Mouse (Mus musculus) ovary, postnatal 36 days (tissue): ENCODE results near the gene Thap12.

Experiments used
- DNase-seq: peaks from one replicate; pipeline ENCODE4 v3.0.0; 2022; ENCODE audit warnings: low spot score, mixed read lengths

Gene Thap12

DNA sequence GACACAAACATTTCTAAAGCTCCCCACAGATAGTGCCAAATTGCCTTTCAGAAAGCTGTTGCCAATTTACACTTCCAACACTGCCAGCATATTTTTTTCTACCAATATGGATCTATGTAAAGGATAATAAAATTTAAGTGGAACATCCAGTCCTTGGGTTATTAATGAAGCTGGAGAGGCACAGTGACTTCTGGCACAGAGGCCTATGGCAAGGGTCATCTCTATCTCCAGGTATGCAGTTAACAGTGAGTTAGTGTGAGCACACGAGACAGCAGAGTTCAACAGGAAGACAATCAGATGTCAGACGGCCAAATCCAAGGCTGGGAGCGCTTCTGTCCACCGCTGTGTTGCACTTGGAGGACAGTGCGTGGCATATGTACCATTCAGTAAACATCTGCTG lies 4.9 kb upstream of the Thap12 start:
- DNase-seq = no peak

- DNase-seq = no peak
These were observed 4.3 kb upstream of the Thap12 start for GRCm38 (mm10) chr7:98698590-98698989.

GRCm38 (mm10) chr7:98701771-98702170 lies 1.1 kb upstream of the Thap12 start:
- DNase-seq = no peak

GRCm38 (mm10) chr7:98703365-98703881 lies 520 bp downstream of the Thap12 start:
- no peak for DNase-seq

- DNase-seq = no peak
These were observed 1.4 kb downstream of the Thap12 start for GRCm38 (mm10) chr7:98704276-98704675.

- no peak for DNase-seq
These were observed 10.8 kb downstream of the Thap12 start for GRCm38 (mm10) chr7:98713661-98714060.

DNA sequence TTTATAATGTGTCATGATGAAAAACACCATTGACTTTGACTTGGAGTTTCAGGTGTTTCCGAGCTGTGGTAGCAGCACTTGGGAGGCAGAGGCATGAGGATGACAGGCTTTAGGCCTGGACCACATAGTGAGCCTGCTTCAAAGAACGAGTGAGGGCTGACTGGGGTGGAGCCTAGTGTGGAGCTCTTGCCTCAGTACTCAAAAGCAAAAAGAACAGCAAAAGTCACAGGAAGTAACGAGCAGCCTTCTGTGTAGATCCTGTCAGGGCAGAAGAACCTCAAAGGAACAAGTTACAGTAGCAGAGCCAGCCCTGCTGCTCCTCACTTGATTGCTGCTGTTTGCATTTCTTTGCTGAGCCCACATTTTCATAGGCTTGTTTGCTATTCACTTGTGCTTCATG lies 14.5 kb downstream of the Thap12 start:
- DNase-seq = no peak

DNA sequence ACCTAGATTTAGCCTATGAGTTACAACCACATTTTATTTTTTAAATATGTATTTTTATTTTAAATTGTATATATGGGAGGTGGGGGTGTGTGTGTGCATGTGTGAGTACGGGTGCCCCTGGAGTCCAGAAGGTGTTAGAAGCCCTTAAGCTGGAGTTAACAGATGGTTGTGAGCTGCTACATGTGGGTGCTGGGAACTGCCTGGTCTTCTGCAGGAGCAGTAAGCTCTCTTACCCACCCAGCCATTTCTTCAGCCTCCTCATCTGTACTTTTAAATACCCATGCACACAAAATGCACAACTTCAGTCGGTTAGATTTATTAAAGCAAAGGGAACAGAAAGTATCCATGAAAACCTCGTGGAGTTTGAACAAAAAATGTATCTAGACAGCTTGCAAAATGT lies 16.9 kb downstream of the Thap12 start:
- DNase-seq = no peak

GRCm38 (mm10) chr7:98720731-98721130 lies 17.8 kb downstream of the Thap12 start:
- no peak for DNase-seq

DNA sequence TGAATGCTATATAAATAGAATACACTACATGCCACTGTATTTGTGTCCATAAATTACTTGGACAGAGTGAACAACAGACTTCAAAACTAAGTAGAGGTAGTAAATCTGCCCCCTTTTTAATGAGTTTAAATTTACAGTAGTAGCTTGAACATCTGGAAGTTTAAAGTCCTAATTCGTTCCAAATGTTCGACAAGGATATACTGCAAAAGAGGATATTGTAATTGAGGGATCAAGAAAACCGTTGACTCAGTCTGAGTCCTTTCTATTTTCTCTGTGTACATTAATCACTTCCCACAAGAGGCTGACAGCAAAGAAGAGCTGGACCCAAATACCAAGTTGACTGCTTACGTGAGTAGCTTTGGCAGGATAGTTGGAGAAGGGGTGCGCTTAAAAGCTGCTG lies 18.3 kb downstream of the Thap12 start:
- DNase-seq = no peak

GRCm38 (mm10) chr7:98721623-98722022 lies 18.7 kb downstream of the Thap12 start:
- no peak for DNase-seq

DNA sequence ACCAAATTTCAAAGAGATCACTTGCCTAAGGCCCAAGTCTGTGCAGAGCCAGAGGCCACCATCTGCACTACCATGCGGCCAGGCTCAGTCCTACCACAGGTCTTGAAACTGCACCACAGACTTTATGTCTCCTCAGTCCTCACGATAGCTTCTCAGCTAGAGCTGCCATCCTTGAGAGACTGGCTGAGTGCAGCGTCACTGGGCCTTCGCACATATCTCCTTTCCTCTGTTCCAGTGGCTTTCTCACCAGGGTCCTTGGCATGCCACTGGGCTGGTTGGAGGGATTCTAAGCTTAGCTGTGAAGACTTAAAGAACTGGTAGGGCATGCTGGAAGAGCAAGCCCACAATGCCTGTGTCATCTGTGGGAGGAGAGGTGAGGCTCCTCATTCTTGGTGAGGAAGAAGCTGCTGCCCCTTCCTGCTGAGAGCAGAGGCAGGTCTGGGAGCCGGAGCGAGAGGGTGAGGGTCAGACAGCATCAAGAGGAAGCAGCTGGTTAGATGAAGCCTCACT lies 22.8 kb downstream of the Thap12 start:
- no peak for DNase-seq

DNA sequence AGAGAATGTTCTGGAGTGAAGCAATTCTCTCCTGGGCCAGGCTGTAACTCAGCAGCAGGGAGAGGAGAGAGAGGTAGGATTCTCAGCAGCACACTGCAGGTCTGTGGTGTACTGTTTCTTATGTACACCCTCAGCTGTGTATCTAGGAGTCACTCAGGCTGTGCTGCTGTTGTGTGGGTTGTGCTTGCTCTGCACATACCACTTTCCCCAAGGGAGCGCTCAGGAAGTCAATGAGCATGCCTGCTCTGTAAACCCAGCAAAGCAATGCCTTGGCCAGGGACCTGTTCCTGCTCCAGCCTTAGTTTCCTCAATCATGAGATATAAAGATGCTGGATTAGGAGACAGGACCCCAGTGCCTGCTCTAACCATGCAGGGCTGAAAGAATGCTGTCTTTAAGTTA lies 25.1 kb downstream of the Thap12 start:
- no peak for DNase-seq

DNA sequence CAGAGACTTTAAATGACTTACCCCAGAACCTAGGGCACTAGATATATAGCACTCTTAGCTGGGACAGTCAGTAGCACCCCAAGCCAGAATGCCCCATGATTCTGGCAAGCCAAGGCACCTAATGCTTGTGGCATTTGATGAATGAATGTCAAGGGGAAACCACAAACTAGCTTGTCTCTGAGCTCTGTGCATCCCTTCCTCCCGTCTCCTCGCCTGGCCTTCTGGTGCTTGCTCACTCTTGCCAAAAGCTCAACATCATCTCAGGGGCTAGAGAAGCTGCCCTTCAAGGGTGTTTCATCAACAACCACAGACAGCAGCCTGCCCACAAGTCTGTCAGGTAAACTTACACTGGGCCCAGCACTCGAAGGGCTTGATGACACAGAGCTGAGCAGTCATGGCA lies 25.6 kb downstream of the Thap12 start:
- DNase-seq = no peak

DNA sequence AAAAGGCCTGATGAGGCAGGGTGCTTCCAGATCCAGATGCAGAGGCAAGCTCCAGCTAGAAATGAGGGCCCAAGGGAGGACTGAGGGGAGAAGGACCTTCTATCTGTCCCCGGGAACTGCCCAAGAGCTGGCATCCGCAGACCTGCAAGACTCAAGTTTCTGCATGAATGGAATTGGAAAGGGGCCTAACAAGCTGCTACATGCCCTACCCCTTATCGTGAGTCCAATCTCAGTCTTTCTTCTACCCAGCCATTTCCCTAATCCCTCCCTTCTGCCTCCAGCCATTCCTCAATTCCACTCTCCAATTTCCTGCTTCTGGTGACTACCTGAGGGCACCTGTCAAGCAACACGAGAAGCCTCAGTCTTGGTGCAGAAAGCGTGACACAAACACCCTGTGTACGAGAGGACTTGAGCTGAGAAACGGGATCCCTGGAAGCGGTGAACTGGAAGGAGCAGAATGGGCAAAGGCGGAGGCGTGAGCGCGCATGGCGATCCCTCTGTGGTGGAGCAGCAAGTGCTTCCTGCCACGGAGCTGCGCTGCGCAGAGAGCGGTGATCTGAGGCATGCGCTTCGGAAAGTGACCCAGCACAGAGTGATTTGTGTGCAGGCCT lies 26.9 kb downstream of the Thap12 start:
- DNase-seq = no peak

GRCm38 (mm10) chr7:98733958-98734357 lies 31.1 kb downstream of the Thap12 start:
- DNase-seq = no peak

DNA sequence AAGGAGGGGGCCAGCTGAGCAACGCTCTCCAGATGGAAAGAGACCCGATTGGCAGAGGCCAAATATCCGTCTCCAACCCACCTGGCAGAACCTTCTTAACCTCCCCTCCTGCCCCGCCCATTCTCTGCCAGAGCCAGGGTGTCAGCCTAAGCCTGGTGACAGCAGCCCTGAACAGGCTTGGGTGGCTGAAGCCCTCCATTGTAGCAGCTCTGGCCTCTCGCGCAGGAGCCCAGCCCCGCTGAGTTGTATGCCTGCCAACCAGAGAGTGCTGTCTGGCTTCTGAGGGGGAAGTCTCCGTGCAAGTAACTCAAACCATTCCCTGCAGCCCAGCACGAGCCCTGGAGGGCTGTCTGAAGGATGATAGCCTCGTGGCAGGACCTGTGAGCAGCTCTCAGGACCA lies 32.0 kb downstream of the Thap12 start:
- DNase-seq = no peak

GRCm38 (mm10) chr7:98736780-98737550 lies 34.1 kb downstream of the Thap12 start:
- DNase-seq = no peak

DNA sequence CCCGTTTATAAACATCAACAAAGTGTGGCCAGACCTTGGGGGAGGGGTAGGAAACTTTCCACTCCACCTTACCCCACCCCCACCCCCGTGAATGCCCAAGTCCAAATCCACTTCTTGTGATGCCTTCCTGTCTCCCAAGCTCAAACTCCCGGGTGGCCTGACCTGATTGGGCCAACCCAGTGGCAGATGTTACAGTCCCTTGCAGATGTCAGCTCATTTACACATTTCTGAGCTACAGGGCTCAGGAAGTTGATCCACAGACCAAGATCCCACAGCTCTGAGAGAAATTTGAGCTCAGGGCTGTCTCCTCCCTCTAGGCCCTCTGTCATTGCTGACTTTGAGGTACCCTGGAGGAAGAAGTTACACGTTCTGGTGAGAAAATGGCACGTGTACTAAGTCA lies 37.5 kb downstream of the Thap12 start:
- DNase-seq = no peak

- DNase-seq = peak; percentile 51
These were observed 40.4 kb downstream of the Thap12 start for GRCm38 (mm10) chr7:98743312-98743711.

DNA sequence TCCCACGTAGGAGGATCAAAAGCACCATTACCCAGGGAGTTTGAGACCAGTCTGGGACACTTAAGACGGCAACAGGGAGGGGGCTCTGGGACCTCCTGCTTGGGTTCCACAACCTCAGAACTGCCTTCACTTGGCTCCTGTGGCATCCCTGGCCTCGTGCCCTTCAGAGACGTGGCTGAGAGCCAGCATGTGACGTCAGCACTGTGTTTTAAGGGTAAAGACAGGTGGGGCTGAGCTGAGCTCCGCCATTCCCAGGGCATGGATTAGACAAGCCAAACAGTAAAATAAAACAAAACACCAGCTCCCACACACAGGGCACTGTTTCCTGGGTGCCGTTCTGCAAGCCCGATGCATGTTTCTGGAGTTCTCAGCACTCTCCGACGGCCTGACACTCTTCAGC lies 47.5 kb downstream of the Thap12 start:
- peak; percentile 29 for DNase-seq

DNA sequence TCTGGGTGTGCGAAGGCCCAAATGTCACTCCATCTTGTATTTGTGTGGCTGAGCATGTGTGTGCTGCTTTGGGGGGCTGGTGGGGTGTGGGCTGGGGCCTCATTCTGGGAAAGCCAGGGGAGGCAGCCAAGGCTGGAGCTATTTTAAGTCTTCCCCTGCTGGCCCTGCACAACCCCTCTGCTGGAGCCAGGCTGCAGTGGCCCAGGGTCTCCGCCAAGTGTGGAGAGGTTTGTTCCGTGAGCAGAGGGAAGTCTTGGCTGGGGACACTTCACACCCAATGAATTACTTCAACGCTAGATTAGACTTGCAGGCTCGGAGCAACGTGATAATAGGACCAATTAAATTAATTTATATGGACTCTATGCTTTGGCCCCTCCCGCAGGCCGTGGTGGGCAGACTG lies 49.8 kb downstream of the Thap12 start:
- no peak for DNase-seq

GRCm38 (mm10) chr7:98756050-98756449 lies 53.1 kb downstream of the Thap12 start:
- DNase-seq = no peak
